ENCODE assay signal across 9 mouse cellular contexts in the genomic region with DNA sequence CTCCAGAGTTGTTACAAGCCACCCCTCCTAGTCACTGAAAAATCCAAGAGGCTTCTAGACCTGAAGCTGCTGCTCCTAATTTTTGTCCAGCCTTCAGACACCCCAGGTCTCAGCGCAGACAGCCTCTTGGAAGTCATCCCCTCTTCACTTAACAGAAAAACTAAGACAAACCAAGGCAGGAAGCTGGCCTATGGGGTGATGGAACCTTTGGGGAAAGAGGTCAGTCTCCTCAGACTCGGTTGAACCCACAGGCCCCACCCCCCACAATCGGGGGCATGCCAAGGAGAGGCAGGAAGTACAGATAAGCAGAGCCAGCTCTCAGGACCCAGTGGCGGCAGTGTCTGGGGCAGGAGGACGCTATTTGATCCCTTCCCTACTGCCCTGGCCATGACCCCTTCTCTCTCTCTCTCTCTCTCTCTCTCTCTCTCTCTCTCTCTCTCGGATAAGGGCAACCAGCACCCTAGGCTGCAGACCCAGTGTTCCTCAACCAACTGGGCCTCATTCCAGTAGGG. TPM values are rescaled to one million over a fixed set of nuclear protein-coding genes. Genes with fewer than 3 reads are reported as not detected.
DNase-seq lines count a peak whose midpoint lies in the region; ATAC-seq and TF ChIP-seq lines count a peak whose summit lies in the region.
"Had no signal": no experiment of that assay in that cellular context is flagged by ENCODE, and none has a peak within 500 bp of the region (broad histone marks: within the 10 kb centered on the region; RNA-seq: fewer than 3 reads in every experiment).

No protein-coding gene starts in this region.

- TF ChIP-seq EP300 in stomach, postnatal 0 days (optimal IDR thresholded peaks at IDR 0.05): no peak

- H3K4me2 ChIP-seq in stomach, postnatal 0 days (replicated peaks; ENCODE audit: low read depth): no peak overlapping the region

- no peak overlapping the region for H3K4me3 ChIP-seq in layer of hippocampus, adult 2 months
- H3K4me3 ChIP-seq in megakaryocyte, embryonic 14.5 days (replicated peaks): peak overlapping the region; percentile 95
- H3K4me3 ChIP-seq in stomach, postnatal 0 days (ENCODE audit: low read depth, low read length): no peak overlapping the region

- H3K9ac ChIP-seq in stomach, postnatal 0 days (ENCODE audit: low read length): no peak overlapping the region

- WGBS in stomach, postnatal 0 days: 19% methylated on average over 5 of the region's 6 CpGs

- no peak for DNase-seq in layer of hippocampus, adult 2 months (ENCODE audit: low spot score in 2 of 2)
- DNase-seq in layer of hippocampus, adult 9-10 months (ENCODE audit: low spot score): no peak
- peak; percentile 74 for DNase-seq in cerebellum, adult 9-10 months
- peak; percentile 53 for DNase-seq in stomach, postnatal 0 days (ENCODE audit: low spot score)
- no peak for DNase-seq in right cerebral cortex, postnatal 4 days
- no peak for DNase-seq in adipocyte (ENCODE audit: low spot score)

- TF ChIP-seq CTCF in layer of hippocampus, adult 2 months (conservative IDR thresholded peaks at IDR 0.05): no peak
- TF ChIP-seq CTCF in stomach, postnatal 0 days (IDR thresholded peaks at IDR 0.05; ENCODE audit: low read depth): no peak

- peaks cover 93% of the 10 kb centered on the region for H3K4me1 ChIP-seq in megakaryocyte, embryonic 14.5 days
- no peaks in the 10 kb centered on the region; the same call in 1 of the 2 replicates for H3K4me1 ChIP-seq in stomach, postnatal 0 days (replicated peaks; ENCODE audit: control insufficient read depth, insufficient read depth)

- H3K36me3 ChIP-seq in megakaryocyte, embryonic 14.5 days (replicated peaks; ENCODE audit: low read length): peaks cover 66% of the 10 kb centered on the region
- no peaks in the 10 kb centered on the region for H3K36me3 ChIP-seq in stomach, postnatal 0 days (ENCODE audit: control insufficient read depth, insufficient read depth, low read length)

- ATAC-seq in hematopoietic stem cell, adult 5-6 weeks (replicated peaks in 1 of 2; ENCODE audit: insufficient read depth in 1 of 2, low FRiP score in 2 of 2, low TSS enrichment in 1 of 2, low read depth in 1 of 2, poor library complexity in 2 of 2, severe bottlenecking in 2 of 2): peak; percentile 8 to 16; a peak in 2 of 4 replicates
- ATAC-seq in stomach, postnatal 0 days (ENCODE audit: low FRiP score, low TSS enrichment): peak; percentile 27; the same call in 1 of the 2 replicates

- H3K9me3 ChIP-seq in megakaryocyte, embryonic 14.5 days: no peaks in the 10 kb centered on the region
- H3K9me3 ChIP-seq in stomach, postnatal 0 days (ENCODE audit: control insufficient read depth, low read length): no peaks in the 10 kb centered on the region

- no peaks in the 10 kb centered on the region for H3K27me3 ChIP-seq in megakaryocyte, embryonic 14.5 days (replicated peaks)
- H3K27me3 ChIP-seq in stomach, postnatal 0 days (ENCODE audit: control insufficient read depth, insufficient read depth, low read length): no peaks in the 10 kb centered on the region

- H3K27ac ChIP-seq in layer of hippocampus, adult 2 months: peak overlapping the region; percentile 93
- H3K27ac ChIP-seq in stomach, postnatal 0 days (replicated peaks): peak overlapping the region; percentile 18; the same call in 1 of the 2 replicates

RNA-seq across cellular contexts. Expression of a gene that starts 1.2 kb away (rescaled TPM):
- not detected for total RNA-seq in layer of hippocampus, adult 2 months (2021)
- total RNA-seq in hematopoietic stem cell, adult 5-6 weeks (2017): not detected in 2 replicates
- polyA plus RNA-seq in megakaryocyte, embryonic 14.5 days (2012; ENCODE audit: insufficient read depth, low replicate concordance): 0.54 TPM in 1 of 2 replicates, not detected in the other
- polyA plus RNA-seq in stomach, postnatal 0 days (2015; fragmentation: Nextera tagmentation; extraction: Ambion mirVana): not detected in 2 replicates
- polyA plus RNA-seq: limb, embryonic 11.5 days had no signal

RNA-seq across cellular contexts. Expression of a gene that starts 35.9 kb away (rescaled TPM):
- 10 to 100 TPM; 47.6 to 52.1 TPM for total RNA-seq in layer of hippocampus, adult 2 months (2021)
- 5.2 and 8.1 TPM in 2 replicates for total RNA-seq in hematopoietic stem cell, adult 5-6 weeks (2017)
- 10.6 and 40.8 TPM in 2 replicates for polyA plus RNA-seq in megakaryocyte, embryonic 14.5 days (2012; ENCODE audit: insufficient read depth, low replicate concordance)
- polyA plus RNA-seq in stomach, postnatal 0 days (2015; fragmentation: Nextera tagmentation; extraction: Ambion mirVana): 4.4 and 4.8 TPM in 2 replicates

Comparison
In these comparisons a context has a peak if more than half of its experiments do, and no peak if none do; other contexts are left out.
1. DNase-seq: peak in cerebellum, adult 9-10 months (single experiment) and stomach, postnatal 0 days (single experiment); none in layer of hippocampus, adult 2 months (0 of 2), layer of hippocampus, adult 9-10 months (single experiment), right cerebral cortex, postnatal 4 days (single experiment) and adipocyte (single experiment).